Mouse (Mus musculus) thymus, postnatal 0 days (tissue): Measurements from ENCODE around the gene Toe1. TPM values are rescaled to one million over a fixed set of nuclear protein-coding genes. Genes with fewer than 3 reads are reported as not detected.
"Not testable (repeated sequence)": the region's sequence is repeated elsewhere in the genome, so short reads cannot be mapped to it uniquely, and the experiment has no call there.

Experiments used
- DNase-seq: peaks from one replicate; pipeline ENCODE4 v3.0.0-alpha.2; 2015; ENCODE audit warnings: low spot score
- polyA plus RNA-seq: library from polyadenylated mRNA; unstranded; fragments of >200 nt; fragmentation: Nextera tagmentation; extraction: Ambion mirVana; gene quantifications from 2 replicates; pipeline ENCODE4 v1.2.1, GENCODE M21; 2015

The Toe1 gene
- polyA plus RNA-seq, result 39.2 and 39.6 TPM in 2 replicates

DNA sequence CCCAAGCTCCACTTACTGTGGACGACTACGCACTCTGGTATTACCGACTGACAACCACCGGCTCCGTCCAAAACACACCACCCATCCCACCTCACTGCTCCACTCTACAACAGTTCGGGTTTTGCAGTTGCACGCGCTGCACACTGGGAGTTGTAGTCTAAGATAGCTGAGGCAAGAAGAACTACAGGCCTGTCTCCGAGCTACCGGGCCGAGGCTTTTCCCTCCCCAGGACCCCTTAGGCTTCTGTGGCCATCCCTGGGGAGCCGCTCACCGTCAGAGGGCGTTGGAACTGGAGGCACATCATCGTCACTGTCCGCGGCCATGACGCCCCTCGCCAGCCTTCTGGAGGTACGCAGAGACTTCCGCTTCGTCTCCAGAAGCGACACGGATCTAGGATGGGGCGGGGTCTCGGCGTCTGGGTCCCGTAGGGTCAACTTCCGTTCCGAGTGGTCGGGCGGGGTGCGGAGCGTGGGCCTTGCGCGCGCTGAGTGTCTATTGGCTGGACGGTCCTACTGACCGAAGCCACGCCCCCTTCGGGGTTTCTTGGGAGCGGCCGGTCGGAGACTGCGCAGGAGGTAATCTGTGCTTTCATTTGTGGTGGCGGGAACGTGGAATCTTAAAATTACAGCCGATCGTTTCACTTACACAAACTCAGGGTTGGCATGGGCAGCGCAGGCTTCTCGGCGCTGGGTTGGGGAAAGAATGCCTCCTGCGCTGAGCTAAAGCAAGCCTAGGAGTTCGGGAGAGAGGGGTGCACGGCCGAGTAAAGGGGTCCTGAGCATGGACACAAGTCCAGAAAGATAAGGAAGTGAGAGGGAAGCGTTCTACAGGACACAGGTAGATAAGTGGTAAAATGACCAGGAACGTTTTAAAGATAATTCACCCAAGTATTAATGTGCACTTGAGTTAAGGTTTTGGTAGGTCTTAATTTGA is at the start of gene Toe1, which contains the start of gene Mutyh:
TSS of gene Toe1 (minus strand) at position 444 of the 933 bp plus-strand sequence.
TSS of gene Mutyh (plus strand) at position 527 of the 933 bp plus-strand sequence.
- peak; percentile 93 for DNase-seq

DNA sequence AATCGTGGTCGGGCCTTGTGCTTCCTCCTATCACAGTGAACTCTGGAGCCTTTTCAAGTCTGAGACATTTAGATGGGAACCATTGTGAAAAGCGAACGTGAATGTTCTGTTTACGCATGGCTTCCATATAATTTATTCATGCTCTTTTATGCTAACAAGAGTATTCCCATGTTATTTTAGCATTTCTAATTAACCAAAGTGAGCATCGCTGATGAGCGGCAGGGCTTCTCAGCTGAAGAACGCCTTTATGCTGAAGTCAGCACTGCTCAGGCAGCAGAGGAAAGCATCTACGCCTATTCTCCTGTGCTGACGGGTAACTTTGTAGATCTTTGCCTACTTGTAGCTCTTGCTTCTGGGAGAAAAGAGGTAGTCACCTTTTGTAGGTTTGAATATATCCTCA is 49.8 kb upstream of the Toe1 start:
- DNase-seq, result no peak

GRCm38 (mm10) chr4:116854286-116854685 is 46.8 kb upstream of the Toe1 start:
- no peak for DNase-seq

- no peak for DNase-seq
Observed at GRCm38 (mm10) chr4:116849901-116850300, 42.5 kb upstream of the Toe1 start.

DNA sequence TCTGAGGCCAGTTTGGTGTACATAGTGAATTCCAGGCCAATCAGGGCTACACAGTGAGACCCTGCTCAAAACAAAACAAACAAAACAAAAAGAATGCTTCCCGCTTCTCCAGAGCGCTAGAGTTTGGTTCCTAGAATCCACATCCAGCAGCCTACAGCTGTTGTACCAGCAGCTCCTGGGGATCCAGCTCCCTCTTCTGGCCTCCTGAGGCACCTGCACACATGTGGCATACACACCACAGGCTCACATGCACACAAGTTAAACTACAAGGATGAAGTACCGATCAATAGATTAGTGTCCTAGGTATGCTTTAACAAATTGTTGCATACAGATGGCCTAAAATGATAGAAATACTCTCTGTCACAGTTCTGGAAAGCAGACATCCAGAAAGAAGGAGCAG is 36.9 kb upstream of the Toe1 start:
- DNase-seq, result no peak

- no peak for DNase-seq
Observed at GRCm38 (mm10) chr4:116840841-116841240, 33.4 kb upstream of the Toe1 start.

DNA sequence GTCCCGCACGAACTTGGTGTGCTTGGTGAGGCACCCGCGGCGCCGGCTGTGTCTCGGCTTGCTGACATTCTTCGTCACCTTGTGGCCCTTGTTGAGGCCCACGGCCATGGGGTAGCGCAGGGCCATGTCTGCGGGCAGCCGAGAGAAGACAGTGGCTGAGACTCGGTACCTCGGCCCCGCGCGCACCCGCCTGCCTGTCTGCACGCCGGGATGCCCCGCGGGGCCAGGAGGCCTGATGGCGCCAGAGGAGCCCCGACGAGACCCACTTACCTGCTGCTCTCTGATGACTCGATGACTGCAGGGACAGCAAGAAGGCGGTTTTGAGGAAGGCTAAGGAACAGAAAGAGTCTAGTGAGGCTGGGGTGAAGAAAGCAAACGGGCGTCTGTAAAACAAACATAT is 32.7 kb upstream of the Toe1 start:
- not testable (repeated sequence) for DNase-seq

DNA sequence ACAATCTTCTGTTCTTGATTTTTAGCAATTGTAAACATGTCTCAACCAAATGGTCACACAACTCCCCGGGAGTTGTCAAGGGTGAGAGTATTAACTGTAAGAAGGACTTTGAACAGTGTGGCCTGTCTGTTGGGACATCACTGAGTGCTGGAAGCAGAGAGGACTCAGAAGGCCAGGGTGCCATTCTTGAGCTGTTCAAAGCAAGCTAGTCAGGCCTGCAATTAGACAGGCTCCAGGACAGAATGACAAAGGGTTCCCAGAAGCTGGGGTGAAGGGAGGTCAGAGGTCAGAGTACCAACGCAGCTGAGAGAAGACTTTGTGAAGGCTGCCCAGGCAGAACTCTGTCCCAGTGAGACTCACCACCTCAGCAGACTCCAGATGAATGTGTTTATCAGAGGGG is 31.6 kb upstream of the Toe1 start:
- no peak for DNase-seq

GRCm38 (mm10) chr4:116830070-116830368 is 22.6 kb upstream of the Toe1 start:
- no peak for DNase-seq

- DNase-seq, result no peak
Observed at GRCm38 (mm10) chr4:116829364-116830069, 22.1 kb upstream of the Toe1 start.

DNA sequence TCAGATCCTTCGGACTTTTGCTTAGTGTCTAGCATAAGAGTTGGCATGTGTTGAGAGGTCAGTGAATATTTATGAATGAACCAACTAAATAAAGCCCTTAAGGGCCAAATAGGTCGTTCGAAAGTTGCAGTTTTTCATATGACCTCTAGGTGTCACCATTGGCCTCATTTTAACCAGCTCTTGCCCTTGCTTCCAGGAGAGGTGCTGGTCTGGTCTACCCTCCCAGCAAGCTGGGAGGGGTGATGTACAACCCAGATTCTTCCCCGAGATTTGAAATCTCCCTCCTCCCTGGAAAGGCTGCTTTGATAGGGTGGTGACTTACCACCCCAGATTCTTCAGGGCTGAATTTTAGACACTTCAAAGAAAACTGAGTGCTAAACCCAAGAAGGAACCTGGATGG is 20.4 kb upstream of the Toe1 start:
- peak; percentile 68 for DNase-seq

- peak; percentile 83 for DNase-seq
Observed at GRCm38 (mm10) chr4:116824541-116825004, 17.1 kb upstream of the Toe1 start.

GRCm38 (mm10) chr4:116821694-116822016 is 14.2 kb upstream of the Toe1 start, which contains the start of gene Hpdl:
Gene Hpdl (minus strand): TSS chr4:116821707.
- no peak for DNase-seq

DNA sequence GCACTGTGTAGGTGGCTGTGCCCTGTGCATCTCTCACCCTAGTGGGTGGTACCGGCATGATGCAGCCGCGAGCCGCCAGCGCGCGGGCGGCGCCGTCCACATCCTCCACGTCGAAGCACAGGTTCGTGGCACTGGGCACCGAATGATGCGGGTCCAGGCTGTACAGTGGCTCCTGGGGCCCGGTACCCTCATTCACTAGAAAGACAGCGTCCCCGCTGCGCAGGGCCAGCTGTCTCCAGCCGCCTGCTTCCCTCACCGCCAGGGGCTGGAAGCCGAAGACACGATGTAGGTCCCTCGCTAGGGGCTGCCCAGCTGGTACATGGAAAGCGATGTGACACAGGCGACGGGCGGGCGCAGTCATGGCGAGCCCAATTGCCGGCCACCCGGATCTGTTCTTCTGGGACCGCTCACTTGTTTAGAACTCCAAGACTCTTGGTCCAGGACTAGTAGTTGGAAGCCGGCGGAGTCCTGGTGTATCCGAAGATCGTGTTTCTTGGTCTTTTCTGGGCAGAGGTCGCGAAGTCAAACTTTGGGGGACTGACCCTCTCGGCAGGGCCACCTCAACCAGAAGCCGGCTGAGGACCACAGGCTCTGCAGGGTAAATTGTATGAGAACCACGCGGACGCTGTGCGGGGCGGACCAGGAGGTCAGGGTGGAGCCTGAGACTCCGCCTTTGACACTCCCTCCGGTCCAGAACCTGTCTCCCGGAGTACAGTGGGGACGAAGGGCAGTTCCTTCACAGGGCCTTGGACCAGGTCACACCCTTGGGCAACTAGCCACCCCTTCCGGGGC is 13.7 kb upstream of the Toe1 start:
- peak; percentile 33 for DNase-seq

GRCm38 (mm10) chr4:116819968-116820901 is 12.8 kb upstream of the Toe1 start:
- DNase-seq, result no peak

- no peak for DNase-seq
Observed at GRCm38 (mm10) chr4:116817486-116817885, 10.0 kb upstream of the Toe1 start.

GRCm38 (mm10) chr4:116815276-116815675 is 7.8 kb upstream of the Toe1 start:
- DNase-seq, result no peak

- DNase-seq, result no peak
Observed at GRCm38 (mm10) chr4:116811012-116811411, 3.6 kb upstream of the Toe1 start.

GRCm38 (mm10) chr4:116799901-116800300 is 7.5 kb downstream of the Toe1 start:
- DNase-seq, result peak; percentile 33

DNA sequence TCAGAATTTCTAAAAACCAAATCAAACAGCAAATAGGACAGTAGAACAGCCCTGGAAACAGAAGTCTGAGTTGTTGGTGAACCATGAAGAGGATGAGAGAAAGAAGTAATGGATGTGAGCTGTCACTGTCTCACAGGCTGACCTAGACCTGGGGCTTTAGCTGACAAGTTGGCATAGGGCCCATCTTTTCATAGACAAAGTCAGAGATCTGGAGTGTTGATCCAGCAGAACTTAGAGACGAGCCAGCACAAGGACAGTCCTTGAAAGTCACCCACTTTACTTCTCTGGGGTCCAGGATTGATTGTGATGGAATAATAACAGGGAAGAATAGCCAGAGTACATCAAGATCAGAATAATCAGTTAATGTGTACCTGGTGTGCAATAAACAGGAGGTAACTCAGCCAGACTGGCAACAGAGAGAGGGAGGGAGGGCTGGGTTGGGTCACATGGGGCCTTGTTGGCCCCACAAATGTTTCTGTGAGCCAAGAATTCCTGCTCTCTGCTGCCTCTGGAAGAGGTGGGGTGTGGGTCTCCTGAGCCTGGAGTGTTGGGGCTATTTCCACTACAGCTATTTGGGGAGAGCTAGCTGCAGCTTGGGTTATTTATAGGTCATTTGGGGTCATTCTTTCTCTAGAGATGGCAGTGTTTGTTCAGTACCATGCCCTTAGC is 10.9 kb downstream of the Toe1 start:
- no peak for DNase-seq
